Mouse (Mus musculus) bone marrow, adult 2 months (tissue): ENCODE results near the gene Tbx21.

Source experiments
- CTCF ChIP-seq: fragments of 200-500 bp; IDR thresholded peaks from 2 replicates; pipeline ENCODE4 v1.5.1; 2011; ENCODE audit warnings: low read length, control low read depth; ENCODE audit not compliant: control insufficient read depth, insufficient read depth
- POLR2A ChIP-seq: fragments of 200-500 bp; IDR thresholded peaks from 2 replicates; pipeline ENCODE4 v1.6.1; 2011; ENCODE audit warnings: low read depth, mild to moderate bottlenecking, control low read depth, low read length, borderline replicate concordance; ENCODE audit not compliant: control insufficient read depth

DNA sequence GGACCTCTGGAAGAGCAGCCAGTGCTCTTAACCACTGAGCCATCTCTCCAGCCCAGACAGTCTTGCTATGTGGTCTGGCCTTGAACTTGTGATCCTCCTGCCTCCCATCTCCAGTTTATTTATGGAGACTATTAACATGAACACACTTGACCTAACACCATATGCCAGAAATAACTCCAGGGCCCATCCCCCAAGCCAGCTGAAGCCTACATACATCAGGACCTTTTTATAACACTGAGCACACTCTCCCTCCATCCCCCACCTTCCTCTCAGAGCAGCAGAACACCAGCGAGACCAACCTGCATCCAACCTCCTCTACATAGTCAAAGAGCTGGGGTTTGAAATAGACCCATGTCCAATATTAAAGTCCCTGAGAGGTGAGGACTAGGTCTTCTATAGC is 44.0 kb downstream of the Tbx21 start:
- TF ChIP-seq CTCF (no peak), POLR2A (no peak)
